In genomic region chr5:122440095-122440630, GRCm38 (mm10) we compare ENCODE assay signal across 11 mouse cellular contexts. TPM values are rescaled to one million over a fixed set of nuclear protein-coding genes. Genes with fewer than 3 reads are reported as not detected.
DNase-seq lines count a peak whose midpoint lies in the region; ATAC-seq and TF ChIP-seq lines count a peak whose summit lies in the region.
"Had no signal": no experiment of that assay in that cellular context is flagged by ENCODE, and none has a peak within 500 bp of the region (broad histone marks: within the 10 kb centered on the region; RNA-seq: fewer than 3 reads in every experiment).

No protein-coding gene starts in this region.

- intact Hi-C loops in gastrocnemius, adult 2 months (cut with DNase I), result no loop called here

- H3K4me2 ChIP-seq in lung, embryonic 15.5 days, result no peak overlapping the region
- H3K4me2 ChIP-seq in heart, embryonic 16.5 days (ENCODE audit: low read depth, low read length), result no peak overlapping the region
- no peak overlapping the region for H3K4me2 ChIP-seq in midbrain, postnatal 0 days (ENCODE audit: low read depth, low read length, poor library complexity, severe bottlenecking)

- H3K4me1 ChIP-seq in lung, embryonic 15.5 days, result no peaks in the 10 kb centered on the region
- no peaks in the 10 kb centered on the region for H3K4me1 ChIP-seq in lung, adult 2 months (ENCODE audit: control insufficient read depth, insufficient read depth, low read length)
- H3K4me1 ChIP-seq in heart, embryonic 16.5 days (ENCODE audit: control insufficient read depth, insufficient read depth, low read length), result peaks cover 5% of the 10 kb centered on the region
- no peaks in the 10 kb centered on the region for H3K4me1 ChIP-seq in midbrain, postnatal 0 days (ENCODE audit: insufficient read depth, low read length)

- H3K36me3 ChIP-seq in lung, embryonic 15.5 days, result peaks cover 98% of the 10 kb centered on the region
- H3K36me3 ChIP-seq in heart, embryonic 16.5 days (ENCODE audit: control insufficient read depth, insufficient read depth), result peaks cover 88% of the 10 kb centered on the region
- peaks cover 92% of the 10 kb centered on the region for H3K36me3 ChIP-seq in midbrain, postnatal 0 days (ENCODE audit: insufficient read depth, low read length)

- no peak overlapping the region for H3K9ac ChIP-seq in lung, embryonic 15.5 days
- H3K9ac ChIP-seq in heart, embryonic 16.5 days (ENCODE audit: low read length), result no peak overlapping the region
- no peak overlapping the region for H3K9ac ChIP-seq in midbrain, postnatal 0 days (replicated peaks; ENCODE audit: low read length, poor library complexity, severe bottlenecking)

- peak overlapping the region; percentile 35 for H3K4me3 ChIP-seq in gastrocnemius, adult 2 months
- no peak overlapping the region for H3K4me3 ChIP-seq in lung, embryonic 15.5 days
- H3K4me3 ChIP-seq in lung, adult 2 months (replicated peaks; ENCODE audit: extremely low read depth, low read depth, low read length), result no peak overlapping the region
- H3K4me3 ChIP-seq in heart, embryonic 16.5 days (ENCODE audit: low read length), result no peak overlapping the region
- no peak overlapping the region for H3K4me3 ChIP-seq in midbrain, postnatal 0 days (ENCODE audit: low read depth, low read length)

- no peak for TF ChIP-seq CTCF in gastrocnemius, adult 2 months (IDR thresholded peaks at IDR 0.05)
- no peak for TF ChIP-seq CTCF in lung, adult 2 months (IDR thresholded peaks at IDR 0.05; ENCODE audit: insufficient read depth, low read length)
- no peak for TF ChIP-seq CTCF in midbrain, postnatal 0 days (IDR thresholded peaks at IDR 0.05)

- peak overlapping the region; percentile 85 for H3K27ac ChIP-seq in gastrocnemius, adult 2 months
- H3K27ac ChIP-seq in lung, embryonic 15.5 days, result 0 out of 2 replicates have a peak overlapping the region, but pooled peaks have one; percentile 7
- peak overlapping the region; percentile 50; the same call in 1 of the 2 replicates for H3K27ac ChIP-seq in heart, embryonic 16.5 days (ENCODE audit: low read length)
- H3K27ac ChIP-seq in midbrain, postnatal 0 days (ENCODE audit: low read depth, low read length), result no peak overlapping the region

- no peaks in the 10 kb centered on the region for H3K27me3 ChIP-seq in lung, embryonic 15.5 days
- H3K27me3 ChIP-seq in heart, embryonic 16.5 days (ENCODE audit: control insufficient read depth, insufficient read depth, low read length), result no peaks in the 10 kb centered on the region
- no peaks in the 10 kb centered on the region for H3K27me3 ChIP-seq in midbrain, postnatal 0 days (ENCODE audit: insufficient read depth, low read length)
- H3K27me3 ChIP-seq: Patski had no signal

- no peak for DNase-seq in gastrocnemius, adult 2 months
- DNase-seq in gastrocnemius, adult 18-20 months (ENCODE audit: low spot score), result no peak
- no peak for DNase-seq in lung, adult 2 months
- peak; percentile 55 for DNase-seq in testis, postnatal 10 days (ENCODE audit: low spot score)
- DNase-seq in thymus, postnatal 0 days (ENCODE audit: low spot score), result no peak
- no peak for DNase-seq in midbrain, postnatal 0 days (ENCODE audit: low spot score)
- DNase-seq: cerebellum, postnatal 10 days; thymus, adult 2 months had no signal

- 88% methylated on average over 12 of the region's 12 CpGs for WGBS in lung, embryonic 15.5 days
- WGBS in lung, adult 2 months, result 80% methylated on average over 12 of the region's 12 CpGs
- 91% methylated on average over 12 of the region's 12 CpGs for WGBS in heart, embryonic 16.5 days
- 91% methylated on average over 12 of the region's 12 CpGs for WGBS in midbrain, postnatal 0 days

- TF ChIP-seq POLR2A in lung, adult 2 months (IDR thresholded peaks at IDR 0.05; ENCODE audit: borderline replicate concordance, extremely low read depth, low read depth, low read length), result no peak

- H3K9me3 ChIP-seq in lung, embryonic 15.5 days, result no peaks in the 10 kb centered on the region
- peaks cover 5% of the 10 kb centered on the region; the same call in 1 of the 2 replicates for H3K9me3 ChIP-seq in heart, embryonic 16.5 days (replicated peaks; ENCODE audit: control insufficient read depth, low read length)
- no peaks in the 10 kb centered on the region for H3K9me3 ChIP-seq in midbrain, postnatal 0 days (ENCODE audit: low read length)

- no peak for ATAC-seq in lung, embryonic 15.5 days (ENCODE audit: borderline replicate concordance, extremely low read depth, low FRiP score, low TSS enrichment)
- no peak for ATAC-seq in heart, embryonic 16.5 days (replicated peaks; ENCODE audit: extremely low read depth, insufficient read depth, low FRiP score)
- ATAC-seq in midbrain, postnatal 0 days (ENCODE audit: low FRiP score), result no peak
- ATAC-seq: Patski had no signal

RNA-seq across cellular contexts. Expression of gene Anapc7, which starts 18.7 kb away (rescaled TPM):
- total RNA-seq in gastrocnemius, adult 2 months (2021), result 10 to 100 TPM; 14.3 to 16.8 TPM
- total RNA-seq in gastrocnemius, adult 18-20 months (2021), result 10 to 100 TPM; 14.9 to 16.0 TPM
- 43.9 and 46.2 TPM in 2 replicates for polyA plus RNA-seq in lung, embryonic 15.5 days (2015; fragmentation: Nextera tagmentation; extraction: Ambion mirVana)
- 17.9 and 20.5 TPM in 2 replicates for polyA plus RNA-seq in lung, adult 2 months (2012; rRNA removed)
- polyA plus RNA-seq in heart, embryonic 16.5 days (2015; fragmentation: Nextera tagmentation; extraction: Ambion mirVana), result 39.4 and 40.2 TPM in 2 replicates
- 36.5 and 39.7 TPM in 2 replicates for polyA plus RNA-seq in thymus, postnatal 0 days (2015; fragmentation: Nextera tagmentation; extraction: Ambion mirVana)
- 29.3 and 34.3 TPM in 2 replicates for total RNA-seq in midbrain, postnatal 0 days (2014; rRNA removed)
- 42.8 and 43.5 TPM in 2 replicates for polyA plus RNA-seq in midbrain, postnatal 0 days (2015; fragmentation: Nextera tagmentation; extraction: Ambion mirVana)

RNA-seq across cellular contexts. Expression of gene Arpc3, which starts 48.5 kb away (rescaled TPM):
- total RNA-seq in gastrocnemius, adult 2 months (2021), result 10 to 100 TPM; 45.2 to 62.8 TPM
- total RNA-seq in gastrocnemius, adult 18-20 months (2021), result 10 to 100 TPM; 54.0 to 63.0 TPM
- polyA plus RNA-seq in lung, embryonic 15.5 days (2015; fragmentation: Nextera tagmentation; extraction: Ambion mirVana), result 152 and 160 TPM in 2 replicates
- 114 and 144 TPM in 2 replicates for polyA plus RNA-seq in lung, adult 2 months (2012; rRNA removed)
- 97.0 and 118 TPM in 2 replicates for polyA plus RNA-seq in heart, embryonic 16.5 days (2015; fragmentation: Nextera tagmentation; extraction: Ambion mirVana)
- polyA plus RNA-seq in thymus, postnatal 0 days (2015; fragmentation: Nextera tagmentation; extraction: Ambion mirVana), result 238 TPM in 2 replicates
- 162 and 188 TPM in 2 replicates for total RNA-seq in midbrain, postnatal 0 days (2014; rRNA removed)
- polyA plus RNA-seq in midbrain, postnatal 0 days (2015; fragmentation: Nextera tagmentation; extraction: Ambion mirVana), result 134 and 137 TPM in 2 replicates
